ENCODE assay signal across 18 mouse cellular contexts in genomic region chr8:87905404-87905803, GRCm38 (mm10). TPM values are rescaled to one million over a fixed set of nuclear protein-coding genes. Genes with fewer than 3 reads are reported as not detected.
DNase-seq lines count a peak whose midpoint lies in the region; ATAC-seq lines count a peak whose summit lies in the region.
"Had no signal": no experiment of that assay in that cellular context is flagged by ENCODE, and none has a peak within 500 bp of the region (broad histone marks: within the 10 kb centered on the region; RNA-seq: fewer than 3 reads in every experiment).

No protein-coding gene starts in this region.

- H3K4me1 ChIP-seq in forebrain, embryonic 10.5 days: peaks cover 56% of the 10 kb centered on the region
- no peaks in the 10 kb centered on the region for H3K4me1 ChIP-seq in forebrain, embryonic 16.5 days (replicated peaks; ENCODE audit: control insufficient read depth, insufficient read depth, low read length)
- H3K4me1 ChIP-seq in limb, embryonic 11.5 days (ENCODE audit: control insufficient read depth, insufficient read depth, low read length): peaks cover 22% of the 10 kb centered on the region
- peaks cover 51% of the 10 kb centered on the region for H3K4me1 ChIP-seq in limb, embryonic 10.5 days
- H3K4me1 ChIP-seq in limb, embryonic 12.5 days (replicated peaks): peaks cover 62% of the 10 kb centered on the region
- peaks cover 13% of the 10 kb centered on the region; the same call in 1 of the 2 replicates for H3K4me1 ChIP-seq in stomach, embryonic 15.5 days
- H3K4me1 ChIP-seq in heart, embryonic 12.5 days (replicated peaks): no peaks in the 10 kb centered on the region

- H3K4me3 ChIP-seq in forebrain, embryonic 10.5 days: no peak overlapping the region
- no peak overlapping the region for H3K4me3 ChIP-seq in forebrain, embryonic 16.5 days (replicated peaks; ENCODE audit: low read length)
- no peak overlapping the region for H3K4me3 ChIP-seq in limb, embryonic 11.5 days (ENCODE audit: low read depth, low read length)
- no peak overlapping the region for H3K4me3 ChIP-seq in limb, embryonic 10.5 days
- no peak overlapping the region for H3K4me3 ChIP-seq in limb, embryonic 12.5 days (replicated peaks)
- H3K4me3 ChIP-seq in stomach, embryonic 15.5 days (replicated peaks): no peak overlapping the region
- H3K4me3 ChIP-seq in heart, embryonic 12.5 days: no peak overlapping the region
- H3K4me3 ChIP-seq: forebrain, embryonic 13.5 days; gastrocnemius, adult 2 months; heart, embryonic 13.5 days had no signal

- peaks cover 20% of the 10 kb centered on the region for H3K36me3 ChIP-seq in forebrain, embryonic 10.5 days (replicated peaks)
- no peaks in the 10 kb centered on the region for H3K36me3 ChIP-seq in forebrain, embryonic 16.5 days (ENCODE audit: control insufficient read depth, insufficient read depth)
- H3K36me3 ChIP-seq in limb, embryonic 11.5 days (ENCODE audit: control insufficient read depth, insufficient read depth, low read length): no peaks in the 10 kb centered on the region
- H3K36me3 ChIP-seq in limb, embryonic 10.5 days: peaks cover 20% of the 10 kb centered on the region
- H3K36me3 ChIP-seq in limb, embryonic 12.5 days: peaks cover 15% of the 10 kb centered on the region
- no peaks in the 10 kb centered on the region for H3K36me3 ChIP-seq in stomach, embryonic 15.5 days
- no peaks in the 10 kb centered on the region for H3K36me3 ChIP-seq in heart, embryonic 12.5 days
- H3K36me3 ChIP-seq: heart, embryonic 13.5 days had no signal

- DNase-seq in forebrain, embryonic 10.5 days (ENCODE audit: extremely low spot score, low spot score): no peak
- no peak for DNase-seq in limb, embryonic 11.5 days (ENCODE audit: low spot score)
- DNase-seq in limb, embryonic 10.5 days (ENCODE audit: low spot score): no peak
- DNase-seq in embryo, embryonic 10 days (ENCODE audit: low spot score): no peak
- DNase-seq: adrenal gland, postnatal 10 days; cerebellum, adult 11 months; cerebellum, adult 8-10 months; cerebellum, postnatal 14 days; gastrocnemius, adult 2 months; gastrocnemius, postnatal 25 days; heart, postnatal 36 days had no signal

- no peaks in the 10 kb centered on the region for H3K27me3 ChIP-seq in forebrain, embryonic 10.5 days (ENCODE audit: poor library complexity, severe bottlenecking)
- no peaks in the 10 kb centered on the region for H3K27me3 ChIP-seq in forebrain, embryonic 16.5 days (replicated peaks; ENCODE audit: control insufficient read depth, insufficient read depth, low read length)
- no peaks in the 10 kb centered on the region for H3K27me3 ChIP-seq in limb, embryonic 11.5 days (ENCODE audit: control insufficient read depth, insufficient read depth, low read length)
- H3K27me3 ChIP-seq in limb, embryonic 10.5 days (ENCODE audit: low read depth, poor library complexity, severe bottlenecking): no peaks in the 10 kb centered on the region
- H3K27me3 ChIP-seq in limb, embryonic 12.5 days: no peaks in the 10 kb centered on the region
- H3K27me3 ChIP-seq in stomach, embryonic 15.5 days (replicated peaks): no peaks in the 10 kb centered on the region
- H3K27me3 ChIP-seq in heart, embryonic 12.5 days (replicated peaks): no peaks in the 10 kb centered on the region
- H3K27me3 ChIP-seq: forebrain, embryonic 13.5 days; heart, embryonic 13.5 days had no signal

- 0 out of 2 replicates have a peak overlapping the region, but pooled peaks have one; percentile 40 for H3K27ac ChIP-seq in forebrain, embryonic 10.5 days
- no peak overlapping the region for H3K27ac ChIP-seq in forebrain, embryonic 16.5 days (ENCODE audit: low read length)
- peak overlapping the region; percentile 5; the same call in 1 of the 2 replicates for H3K27ac ChIP-seq in limb, embryonic 11.5 days (replicated peaks; ENCODE audit: low read depth, low read length)
- no peak overlapping the region for H3K27ac ChIP-seq in limb, embryonic 10.5 days
- H3K27ac ChIP-seq in limb, embryonic 12.5 days: peak overlapping the region; percentile 93
- H3K27ac ChIP-seq in stomach, embryonic 15.5 days: peak overlapping the region; percentile 28
- H3K27ac ChIP-seq in heart, embryonic 12.5 days (ENCODE audit: poor library complexity, severe bottlenecking): no peak overlapping the region
- H3K27ac ChIP-seq: forebrain, embryonic 13.5 days; gastrocnemius, adult 2 months; heart, embryonic 13.5 days; hindbrain, postnatal 0 days had no signal

- no peaks in the 10 kb centered on the region for H3K9me3 ChIP-seq in forebrain, embryonic 10.5 days
- H3K9me3 ChIP-seq in forebrain, embryonic 16.5 days (ENCODE audit: control insufficient read depth, low read length): no peaks in the 10 kb centered on the region
- no peaks in the 10 kb centered on the region for H3K9me3 ChIP-seq in limb, embryonic 11.5 days (ENCODE audit: control insufficient read depth, low read length)
- no peaks in the 10 kb centered on the region for H3K9me3 ChIP-seq in limb, embryonic 10.5 days (replicated peaks)
- no peaks in the 10 kb centered on the region for H3K9me3 ChIP-seq in limb, embryonic 12.5 days
- no peaks in the 10 kb centered on the region for H3K9me3 ChIP-seq in stomach, embryonic 15.5 days
- no peaks in the 10 kb centered on the region for H3K9me3 ChIP-seq in heart, embryonic 12.5 days (replicated peaks)
- H3K9me3 ChIP-seq: forebrain, embryonic 13.5 days; heart, embryonic 13.5 days had no signal

- no peak overlapping the region for H3K9ac ChIP-seq in forebrain, embryonic 16.5 days (replicated peaks; ENCODE audit: low read depth, low read length)
- H3K9ac ChIP-seq in limb, embryonic 11.5 days (ENCODE audit: low read length): 0 out of 2 replicates have a peak overlapping the region, but pooled peaks have one; percentile 12
- no peak overlapping the region for H3K9ac ChIP-seq in limb, embryonic 12.5 days (replicated peaks)
- H3K9ac ChIP-seq in stomach, embryonic 15.5 days: no peak overlapping the region
- H3K9ac ChIP-seq in heart, embryonic 12.5 days: no peak overlapping the region
- H3K9ac ChIP-seq: forebrain, embryonic 13.5 days; heart, embryonic 13.5 days had no signal

- H3K4me2 ChIP-seq in forebrain, embryonic 16.5 days (ENCODE audit: low read length): no peak overlapping the region
- H3K4me2 ChIP-seq in limb, embryonic 11.5 days (ENCODE audit: low read depth, severe bottlenecking): no peak overlapping the region
- H3K4me2 ChIP-seq in limb, embryonic 12.5 days: 0 out of 2 replicates have a peak overlapping the region, but pooled peaks have one; percentile 4
- H3K4me2 ChIP-seq in stomach, embryonic 15.5 days: no peak overlapping the region
- no peak overlapping the region for H3K4me2 ChIP-seq in heart, embryonic 12.5 days
- H3K4me2 ChIP-seq: forebrain, embryonic 13.5 days; heart, embryonic 13.5 days had no signal

- 94% methylated on average over 5 of the region's 5 CpGs for WGBS in forebrain, embryonic 10.5 days
- WGBS in forebrain, embryonic 16.5 days: 92% methylated on average over 5 of the region's 5 CpGs
- WGBS in limb, embryonic 11.5 days: 81% methylated on average over 5 of the region's 5 CpGs
- WGBS in limb, embryonic 10.5 days: 93% methylated on average over 5 of the region's 5 CpGs
- WGBS in limb, embryonic 12.5 days: 64% methylated on average over 5 of the region's 5 CpGs
- WGBS in stomach, embryonic 15.5 days: 60% methylated on average over 5 of the region's 5 CpGs
- WGBS in heart, embryonic 12.5 days: 86% methylated on average over 5 of the region's 5 CpGs

- no peak for ATAC-seq in forebrain, embryonic 16.5 days
- ATAC-seq in limb, embryonic 11.5 days (ENCODE audit: insufficient number of reproducible peaks, low FRiP score, low TSS enrichment, low read depth): no peak
- ATAC-seq in limb, embryonic 12.5 days (ENCODE audit: insufficient number of reproducible peaks, insufficient read depth, low FRiP score, low TSS enrichment, low read depth): peak; percentile 81; the same call in 1 of the 2 replicates
- 0 out of 2 replicates have a peak, but pooled peaks have one; percentile 32 for ATAC-seq in stomach, embryonic 15.5 days (ENCODE audit: insufficient read depth, low FRiP score, low read depth)
- no peak for ATAC-seq in heart, embryonic 12.5 days (ENCODE audit: insufficient number of reproducible peaks, low FRiP score)
- ATAC-seq: forebrain, embryonic 13.5 days; hindbrain, postnatal 0 days had no signal

RNA-seq across cellular contexts. Expression of gene Zfp423, which starts 54.0 kb away (rescaled TPM):
- polyA plus RNA-seq in forebrain, embryonic 10.5 days (2016; fragmentation: Nextera tagmentation; extraction: Ambion mirVana): 24.7 and 25.2 TPM in 2 replicates
- 13.3 and 20.6 TPM in 2 replicates for polyA plus RNA-seq in forebrain, embryonic 16.5 days (2015; fragmentation: Nextera tagmentation; extraction: Ambion mirVana)
- 39.2 and 41.1 TPM in 2 replicates for polyA plus RNA-seq in limb, embryonic 11.5 days (2014; fragmentation: Nextera tagmentation; extraction: Ambion mirVana)
- polyA plus RNA-seq in limb, embryonic 10.5 days (2016; fragmentation: Nextera tagmentation; extraction: Ambion mirVana): 23.6 and 29.4 TPM in 2 replicates
- 40.3 and 43.9 TPM in 2 replicates for polyA plus RNA-seq in limb, embryonic 12.5 days (2016; fragmentation: Nextera tagmentation; extraction: Ambion mirVana)
- 9.3 and 9.6 TPM in 2 replicates for polyA plus RNA-seq in stomach, embryonic 15.5 days (2015; fragmentation: Nextera tagmentation; extraction: Ambion mirVana)
- polyA plus RNA-seq in heart, embryonic 12.5 days (2016; fragmentation: Nextera tagmentation; extraction: Ambion mirVana): 6.3 and 7.6 TPM in 2 replicates

Comparison
In these comparisons a context has a peak if more than half of its experiments do, and no peak if none do; other contexts are left out.
1. H3K27ac ChIP-seq: peak in forebrain, embryonic 10.5 days (single experiment), limb, embryonic 11.5 days (single experiment), limb, embryonic 12.5 days (single experiment) and stomach, embryonic 15.5 days (single experiment); none in forebrain, embryonic 16.5 days (single experiment), limb, embryonic 10.5 days (single experiment) and heart, embryonic 12.5 days (single experiment).
2. ATAC-seq: peak in limb, embryonic 12.5 days (single experiment) and stomach, embryonic 15.5 days (single experiment); none in forebrain, embryonic 16.5 days (single experiment), limb, embryonic 11.5 days (single experiment) and heart, embryonic 12.5 days (single experiment).